In the genomic region with DNA sequence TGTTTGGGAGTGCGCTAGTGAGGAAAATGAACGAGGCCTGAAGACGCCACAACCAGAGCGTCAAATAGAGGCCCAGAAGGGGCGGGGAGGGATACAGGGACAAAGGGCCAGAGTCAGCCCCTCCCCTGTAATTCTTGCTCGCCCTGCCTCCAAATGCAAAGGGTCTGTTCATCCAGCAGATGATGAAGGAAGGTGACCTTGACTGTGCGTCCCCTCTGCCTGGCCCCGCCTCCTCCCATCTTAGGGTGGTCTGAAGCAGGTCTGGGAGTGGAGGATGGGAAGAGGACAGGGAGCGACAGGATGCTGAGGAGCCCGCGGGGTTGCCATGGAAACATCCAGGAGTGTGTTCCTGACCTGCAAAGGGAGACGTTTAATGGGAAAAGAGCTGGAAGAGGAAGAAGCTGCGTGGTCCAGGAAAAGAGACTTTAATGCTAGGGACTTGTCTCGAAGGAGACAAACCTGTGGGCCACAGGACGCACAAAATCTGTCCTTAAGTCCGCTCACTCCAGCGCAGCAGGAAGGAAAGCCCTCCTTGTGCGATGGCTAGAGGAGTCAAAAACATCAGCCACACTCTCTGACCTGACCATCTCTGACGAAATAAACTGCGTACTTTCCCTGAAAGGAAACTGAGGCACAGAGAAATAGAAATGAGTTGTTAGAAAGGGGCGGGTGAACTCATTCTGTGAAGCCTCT, we compare ENCODE assay signal across 8 mouse cellular contexts. TPM values are rescaled to one million over a fixed set of nuclear protein-coding genes. Genes with fewer than 3 reads are reported as not detected.
DNase-seq lines count a peak whose midpoint lies in the region; ATAC-seq and TF ChIP-seq lines count a peak whose summit lies in the region.
"Had no signal": no experiment of that assay in that cellular context is flagged by ENCODE, and none has a peak within 500 bp of the region (broad histone marks: within the 10 kb centered on the region; RNA-seq: fewer than 3 reads in every experiment).

No protein-coding gene starts in this region.

- 10% methylated on average over 21 of the region's 21 CpGs for WGBS in limb, embryonic 15.5 days
- WGBS in stomach, embryonic 16.5 days: 11% methylated on average over 21 of the region's 21 CpGs
- 14% methylated on average over 21 of the region's 21 CpGs for WGBS in lung, adult 2 months

- peaks cover 37% of the 10 kb centered on the region for H3K4me1 ChIP-seq in megakaryocyte, embryonic 14.5 days
- peaks cover 14% of the 10 kb centered on the region for H3K4me1 ChIP-seq in limb, embryonic 15.5 days
- H3K4me1 ChIP-seq in stomach, embryonic 16.5 days (ENCODE audit: control insufficient read depth, insufficient read depth, low read length): no peaks in the 10 kb centered on the region
- no peaks in the 10 kb centered on the region for H3K4me1 ChIP-seq in lung, adult 2 months (ENCODE audit: control insufficient read depth, insufficient read depth, low read length)

- no peak overlapping the region for H3K9ac ChIP-seq in limb, embryonic 15.5 days
- H3K9ac ChIP-seq in stomach, embryonic 16.5 days (ENCODE audit: low read length): peak overlapping the region; percentile 40; the same call in 1 of the 2 replicates

- no peak for ATAC-seq in megakaryocyte, adult 5-6 weeks (ENCODE audit: poor library complexity, severe bottlenecking)
- ATAC-seq in limb, embryonic 15.5 days (ENCODE audit: insufficient number of reproducible peaks, low FRiP score, low TSS enrichment, low read depth): no peak
- ATAC-seq in stomach, embryonic 16.5 days (ENCODE audit: insufficient read depth, low FRiP score): no peak

- H3K4me3 ChIP-seq in megakaryocyte, embryonic 14.5 days (replicated peaks): peak overlapping the region; percentile 62
- H3K4me3 ChIP-seq in limb, embryonic 15.5 days: 0 out of 2 replicates have a peak overlapping the region, but pooled peaks have one; percentile 16
- no peak overlapping the region for H3K4me3 ChIP-seq in stomach, embryonic 16.5 days (replicated peaks; ENCODE audit: low read length)
- no peak overlapping the region for H3K4me3 ChIP-seq in lung, adult 2 months (replicated peaks; ENCODE audit: extremely low read depth, low read depth, low read length)

- H3K27ac ChIP-seq in limb, embryonic 15.5 days: no peak overlapping the region
- no peak overlapping the region for H3K27ac ChIP-seq in stomach, embryonic 16.5 days (ENCODE audit: low read length)
- H3K27ac ChIP-seq: macrophage had no signal

- TF ChIP-seq CTCF in lung, adult 2 months (IDR thresholded peaks at IDR 0.05; ENCODE audit: insufficient read depth, low read length): no peak

- H3K36me3 ChIP-seq in megakaryocyte, embryonic 14.5 days (replicated peaks; ENCODE audit: low read length): no peaks in the 10 kb centered on the region
- H3K36me3 ChIP-seq in limb, embryonic 15.5 days: no peaks in the 10 kb centered on the region
- H3K36me3 ChIP-seq in stomach, embryonic 16.5 days (ENCODE audit: control insufficient read depth, insufficient read depth, low read length): no peaks in the 10 kb centered on the region

- peak; percentile 77 for DNase-seq in forelimb bud, embryonic 11.5 days (ENCODE audit: low read depth, low spot score)
- no peak for DNase-seq in urinary bladder, postnatal 4 days (ENCODE audit: low spot score in 2 of 2)
- DNase-seq in lung, adult 2 months: no peak

- peaks cover 23% of the 10 kb centered on the region for H3K9me3 ChIP-seq in megakaryocyte, embryonic 14.5 days
- H3K9me3 ChIP-seq in limb, embryonic 15.5 days: no peaks in the 10 kb centered on the region
- no peaks in the 10 kb centered on the region for H3K9me3 ChIP-seq in stomach, embryonic 16.5 days (replicated peaks; ENCODE audit: control insufficient read depth, low read length)

- no peak for TF ChIP-seq POLR2A in lung, adult 2 months (IDR thresholded peaks at IDR 0.05; ENCODE audit: borderline replicate concordance, extremely low read depth, low read depth, low read length)

- H3K27me3 ChIP-seq in megakaryocyte, embryonic 14.5 days (replicated peaks): peaks cover 63% of the 10 kb centered on the region
- peaks cover 23% of the 10 kb centered on the region for H3K27me3 ChIP-seq in limb, embryonic 15.5 days
- H3K27me3 ChIP-seq in stomach, embryonic 16.5 days (ENCODE audit: control insufficient read depth, insufficient read depth, low read length): peaks cover 16% of the 10 kb centered on the region; the same call in 1 of the 2 replicates

- peak overlapping the region; percentile 32 for H3K4me2 ChIP-seq in limb, embryonic 15.5 days
- peak overlapping the region; percentile 23; the same call in 1 of the 2 replicates for H3K4me2 ChIP-seq in stomach, embryonic 16.5 days (ENCODE audit: low read depth, low read length)

RNA-seq across cellular contexts. Expression of a gene that starts 0.6 kb away (rescaled TPM):
- 1.2 TPM in 1 of 2 replicates, not detected in the other for polyA plus RNA-seq in megakaryocyte, embryonic 14.5 days (2012; ENCODE audit: insufficient read depth, low replicate concordance)
- total RNA-seq in megakaryocyte, adult 5-6 weeks (2015): not detected in 2 replicates
- total RNA-seq in megakaryocyte, adult 5-6 weeks (2017): not detected in 2 replicates
- 1.0 and 1.5 TPM in 2 replicates for polyA plus RNA-seq in limb, embryonic 15.5 days (2015; fragmentation: Nextera tagmentation; extraction: Ambion mirVana)
- polyA plus RNA-seq in stomach, embryonic 16.5 days (2015; fragmentation: Nextera tagmentation; extraction: Ambion mirVana): 1.8 and 2.3 TPM in 2 replicates
- 0.17 TPM in 1 of 2 replicates, not detected in the other for polyA plus RNA-seq in lung, adult 2 months (2012; rRNA removed)
- polyA plus RNA-seq: macrophage had no signal

RNA-seq across cellular contexts. Expression of a gene that starts 22.1 kb away (rescaled TPM):
- 7.8 and 11.7 TPM in 2 replicates for polyA plus RNA-seq in megakaryocyte, embryonic 14.5 days (2012; ENCODE audit: insufficient read depth, low replicate concordance)
- total RNA-seq in megakaryocyte, adult 5-6 weeks (2015): 0.27 and 0.60 TPM in 2 replicates
- total RNA-seq in megakaryocyte, adult 5-6 weeks (2017): 0.12 and 0.15 TPM in 2 replicates
- polyA plus RNA-seq in limb, embryonic 15.5 days (2015; fragmentation: Nextera tagmentation; extraction: Ambion mirVana): 5.2 and 6.6 TPM in 2 replicates
- polyA plus RNA-seq in stomach, embryonic 16.5 days (2015; fragmentation: Nextera tagmentation; extraction: Ambion mirVana): 4.5 and 5.2 TPM in 2 replicates
- polyA plus RNA-seq in lung, adult 2 months (2012; rRNA removed): 5.6 and 5.8 TPM in 2 replicates

RNA-seq across cellular contexts. Expression of a gene that starts 32.0 kb away (rescaled TPM):
- polyA plus RNA-seq in megakaryocyte, embryonic 14.5 days (2012; ENCODE audit: insufficient read depth, low replicate concordance): 26.3 and 95.5 TPM in 2 replicates
- total RNA-seq in megakaryocyte, adult 5-6 weeks (2015): 0.16 and 1.3 TPM in 2 replicates
- 1.1 TPM in 1 of 2 replicates, not detected in the other for total RNA-seq in megakaryocyte, adult 5-6 weeks (2017)
- 2.9 and 4.5 TPM in 2 replicates for polyA plus RNA-seq in limb, embryonic 15.5 days (2015; fragmentation: Nextera tagmentation; extraction: Ambion mirVana)
- 2.4 and 2.8 TPM in 2 replicates for polyA plus RNA-seq in stomach, embryonic 16.5 days (2015; fragmentation: Nextera tagmentation; extraction: Ambion mirVana)
- 6.1 and 6.9 TPM in 2 replicates for polyA plus RNA-seq in lung, adult 2 months (2012; rRNA removed)

RNA-seq across cellular contexts. Expression of a gene that starts 39.0 kb away (rescaled TPM):
- 3.6 and 7.9 TPM in 2 replicates for polyA plus RNA-seq in megakaryocyte, embryonic 14.5 days (2012; ENCODE audit: insufficient read depth, low replicate concordance)
- 0.98 and 1.9 TPM in 2 replicates for total RNA-seq in megakaryocyte, adult 5-6 weeks (2015)
- 2.1 and 2.6 TPM in 2 replicates for total RNA-seq in megakaryocyte, adult 5-6 weeks (2017)
- polyA plus RNA-seq in limb, embryonic 15.5 days (2015; fragmentation: Nextera tagmentation; extraction: Ambion mirVana): 28.5 and 35.0 TPM in 2 replicates
- 17.1 and 19.9 TPM in 2 replicates for polyA plus RNA-seq in stomach, embryonic 16.5 days (2015; fragmentation: Nextera tagmentation; extraction: Ambion mirVana)
- polyA plus RNA-seq in lung, adult 2 months (2012; rRNA removed): 5.1 and 5.8 TPM in 2 replicates

RNA-seq across cellular contexts. Expression of a gene that starts 39.6 kb away (rescaled TPM):
- not detected in 2 replicates for polyA plus RNA-seq in megakaryocyte, embryonic 14.5 days (2012; ENCODE audit: insufficient read depth, low replicate concordance)
- total RNA-seq in megakaryocyte, adult 5-6 weeks (2015): not detected in 2 replicates
- total RNA-seq in megakaryocyte, adult 5-6 weeks (2017): not detected in 2 replicates
- 0.10 TPM in 1 of 2 replicates, not detected in the other for polyA plus RNA-seq in limb, embryonic 15.5 days (2015; fragmentation: Nextera tagmentation; extraction: Ambion mirVana)
- 0.26 and 0.79 TPM in 2 replicates for polyA plus RNA-seq in stomach, embryonic 16.5 days (2015; fragmentation: Nextera tagmentation; extraction: Ambion mirVana)
- 8.1 and 8.5 TPM in 2 replicates for polyA plus RNA-seq in lung, adult 2 months (2012; rRNA removed)
- polyA plus RNA-seq: macrophage had no signal

Comparison
In these comparisons a context has a peak if more than half of its experiments do, and no peak if none do; other contexts are left out.
1. H3K4me3 ChIP-seq: peak in megakaryocyte, embryonic 14.5 days (single experiment) and limb, embryonic 15.5 days (single experiment); none in stomach, embryonic 16.5 days (single experiment) and lung, adult 2 months (single experiment).